Mouse (Mus musculus) lung, embryonic 14.5 days (tissue): ENCODE results near the gene Arhgap8. TPM values are rescaled to one million over a fixed set of nuclear protein-coding genes. Genes with fewer than 3 reads are reported as not detected.

Experiments
- ATAC-seq: fragments of 200-750 bp; cut with Nextera tagmentation; 2 replicates; pipeline ENCODE4 v1.8.0; 2017; ENCODE audit warnings: mild to moderate bottlenecking, moderate TSS enrichment, moderate library complexity; ENCODE audit not compliant: insufficient read depth
- DNase-seq: peaks from one replicate; pipeline ENCODE4 v3.0.0-alpha.2; 2015
- H3K27ac ChIP-seq: fragments of 300-500 bp; sonication (generic); 2 replicates; pipeline ENCODE4 v1.5.1; 2014; ENCODE audit warnings: low read depth, mild to moderate bottlenecking, moderate library complexity
- H3K27me3 ChIP-seq: fragments of 300-500 bp; sonication (generic); 2 replicates; pipeline ENCODE4 v1.6.1; 2014; ENCODE audit warnings: low read length, control low read depth; ENCODE audit not compliant: insufficient read depth
- H3K36me3 ChIP-seq: fragments of 300-500 bp; sonication (generic); 2 replicates; pipeline ENCODE4 v1.6.1; 2014; ENCODE audit warnings: control low read depth; ENCODE audit not compliant: insufficient read depth
- H3K4me1 ChIP-seq: fragments of 300-500 bp; sonication (generic); 2 replicates; pipeline ENCODE4 v1.6.1; 2014; ENCODE audit warnings: antibody characterized with exemption, control low read depth; ENCODE audit not compliant: insufficient read depth
- H3K4me2 ChIP-seq: fragments of 300-500 bp; sonication (generic); 2 replicates; pipeline ENCODE4 v1.6.1; 2014; ENCODE audit warnings: mild to moderate bottlenecking
- H3K4me3 ChIP-seq: fragments of 300-500 bp; sonication (generic); 2 replicates; pipeline ENCODE4 v1.5.1; 2014; ENCODE audit warnings: low read depth, low read length
- H3K9ac ChIP-seq: fragments of 300-500 bp; sonication (generic); 2 replicates; pipeline ENCODE4 v1.6.1; 2014
- H3K9me3 ChIP-seq: fragments of 300-500 bp; sonication (generic); 2 replicates; pipeline ENCODE4 v1.6.1; 2016; ENCODE audit warnings: low read depth, low read length, control low read depth
- CTCF ChIP-seq: IDR thresholded peaks from 2 replicates; pipeline ENCODE4 v1.5.1; 2016; ENCODE audit warnings: antibody characterized with exemption, low read depth
- WGBS: fragments of 180-500 bp; shearing (Covaris S2); extraction: QIAGEN DNeasy Blood & Tissue Kit; methylation state at CpG from one replicate; pipeline ENCODE4 v1.1.7; 2014; 5-methylcytosine and 5-hydroxymethylcytosine counted together
- polyA plus RNA-seq: library from polyadenylated mRNA; unstranded; fragments of >200 nt; fragmentation: Nextera tagmentation; extraction: Ambion mirVana; gene quantifications from 2 replicates; pipeline ENCODE4 v1.2.1, GENCODE M21; 2014

Arhgap8 gene
- polyA plus RNA-seq, result 17.4 and 18.1 TPM in 2 replicates

GRCm38 (mm10) chr15:84719791-84720190 lies at the start of gene Arhgap8:
Arhgap8 (plus strand) TSS chr15:84720052.
- Histone ChIP-seq H3K36me3 (no peaks in the 10 kb centered on the region), H3K27ac (peak within 1 kb of the TSS; percentile 90), H3K27me3 (0 out of 2 replicates have a peak, but pooled peaks cover 5% of the 10 kb centered on the region), H3K4me2 (peak within 1 kb of the TSS; percentile 86), H3K9me3 (no peaks in the 10 kb centered on the region), H3K4me1 (peaks cover 6% of the 10 kb centered on the region), H3K4me3 (peak within 1 kb of the TSS; percentile 48), H3K9ac (peak within 1 kb of the TSS; percentile 52)
- DNase-seq (peak; percentile 78), ATAC-seq (peak; percentile 75)
- 1% methylated on average over 23 of the region's 24 CpGs for WGBS
- TF ChIP-seq CTCF, result no peak

- Histone ChIP-seq H3K9ac (no peak overlapping the region), H3K36me3 (no peaks in the 10 kb centered on the region), H3K4me1 (no peaks in the 10 kb centered on the region), H3K4me3 (no peak overlapping the region), H3K4me2 (no peak overlapping the region), H3K27ac (no peak overlapping the region), H3K9me3 (no peaks in the 10 kb centered on the region), H3K27me3 (no peaks in the 10 kb centered on the region)
- DNase-seq (no peak), ATAC-seq (no peak)
- TF ChIP-seq CTCF, result no peak
- 67% methylated on average over 4 of the region's 4 CpGs for WGBS
Observed at GRCm38 (mm10) chr15:84670657-84671055, 49.2 kb upstream of the Arhgap8 start.

- H3K27ac ChIP-seq, result no peak overlapping the region
- DNase-seq, result peak; percentile 78
- H3K9me3 ChIP-seq, result no peaks in the 10 kb centered on the region
- H3K27me3 ChIP-seq, result no peaks in the 10 kb centered on the region
- no peaks in the 10 kb centered on the region for H3K36me3 ChIP-seq
- H3K4me3 ChIP-seq, result no peak overlapping the region
- peak; percentile 30 for ATAC-seq
- TF ChIP-seq CTCF, result peak; percentile 54
- 41% methylated on average over 9 of the region's 9 CpGs for WGBS
- no peaks in the 10 kb centered on the region for H3K4me1 ChIP-seq
- H3K9ac ChIP-seq, result no peak overlapping the region
- H3K4me2 ChIP-seq, result no peak overlapping the region
Observed at GRCm38 (mm10) chr15:84671401-84672307, 48.2 kb upstream of the Arhgap8 start.

- no peak overlapping the region for H3K9ac ChIP-seq
- no peaks in the 10 kb centered on the region for H3K27me3 ChIP-seq
- H3K27ac ChIP-seq, result no peak overlapping the region
- WGBS, result 72% methylated on average over 4 of the region's 4 CpGs
- H3K4me2 ChIP-seq, result no peak overlapping the region
- no peaks in the 10 kb centered on the region for H3K4me1 ChIP-seq
- ATAC-seq (0 out of 2 replicates have a peak, but pooled peaks have one; percentile 4), DNase-seq (no peak)
- TF ChIP-seq CTCF, result no peak
- H3K9me3 ChIP-seq, result no peaks in the 10 kb centered on the region
- no peaks in the 10 kb centered on the region for H3K36me3 ChIP-seq
- H3K4me3 ChIP-seq, result no peak overlapping the region
Observed at GRCm38 (mm10) chr15:84672308-84672615, 47.6 kb upstream of the Arhgap8 start.

- no peak for TF ChIP-seq CTCF
- no peaks in the 10 kb centered on the region for H3K9me3 ChIP-seq
- H3K9ac ChIP-seq, result no peak overlapping the region
- H3K27me3 ChIP-seq, result no peaks in the 10 kb centered on the region
- WGBS, result 61% methylated on average over 3 of the region's 3 CpGs
- no peaks in the 10 kb centered on the region for H3K36me3 ChIP-seq
- no peak for ATAC-seq
- no peak overlapping the region for H3K27ac ChIP-seq
- no peak overlapping the region for H3K4me3 ChIP-seq
- no peak overlapping the region for H3K4me2 ChIP-seq
- DNase-seq, result no peak
- H3K4me1 ChIP-seq, result no peaks in the 10 kb centered on the region
Observed at GRCm38 (mm10) chr15:84672616-84673015, 47.2 kb upstream of the Arhgap8 start.

- Histone ChIP-seq H3K27ac (no peak overlapping the region), H3K9ac (no peak overlapping the region), H3K4me3 (no peak overlapping the region), H3K9me3 (no peaks in the 10 kb centered on the region), H3K27me3 (no peaks in the 10 kb centered on the region), H3K36me3 (no peaks in the 10 kb centered on the region), H3K4me2 (no peak overlapping the region), H3K4me1 (no peaks in the 10 kb centered on the region)
- 85% methylated on average over 11 of the region's 11 CpGs for WGBS
- DNase-seq (peak; percentile 29), ATAC-seq (no peak)
- 0 out of 2 replicates have a peak, but pooled peaks have one; percentile 19 for TF ChIP-seq CTCF
Observed at GRCm38 (mm10) chr15:84674329-84675067, 45.4 kb upstream of the Arhgap8 start.

GRCm38 (mm10) chr15:84675317-84675716 lies 44.5 kb upstream of the Arhgap8 start:
- Histone ChIP-seq H3K4me2 (no peak overlapping the region), H3K27ac (no peak overlapping the region), H3K9ac (no peak overlapping the region), H3K4me1 (peaks cover 1% of the 10 kb centered on the region; the same call in 1 of the 2 replicates), H3K4me3 (no peak overlapping the region), H3K27me3 (no peaks in the 10 kb centered on the region), H3K36me3 (no peaks in the 10 kb centered on the region), H3K9me3 (no peaks in the 10 kb centered on the region)
- 60% methylated on average over 8 of the region's 8 CpGs for WGBS
- TF ChIP-seq CTCF, result no peak
- ATAC-seq (no peak), DNase-seq (no peak)
